Mouse (Mus musculus) midbrain, embryonic 12.5 days (tissue): ENCODE results near the gene Srgap1. TPM values are rescaled to one million over a fixed set of nuclear protein-coding genes. Genes with fewer than 3 reads are reported as not detected.

Experiments
- ATAC-seq: fragments of 200-750 bp; cut with Nextera tagmentation; 2 replicates; pipeline ENCODE4 v1.8.0; 2017; ENCODE audit warnings: low read depth, moderate TSS enrichment, moderate library complexity; ENCODE audit not compliant: low FRiP score
- H3K27ac ChIP-seq: fragments of 300-500 bp; sonication (generic); replicated peaks from 2 replicates; pipeline ENCODE4 v1.5.1; 2016; ENCODE audit warnings: mild to moderate bottlenecking
- H3K27me3 ChIP-seq: fragments of 300-500 bp; sonication (generic); 2 replicates; pipeline ENCODE4 v1.6.1; 2016; ENCODE audit warnings: mild to moderate bottlenecking
- H3K36me3 ChIP-seq: fragments of 300-500 bp; sonication (generic); 2 replicates; pipeline ENCODE4 v1.6.1; 2016
- H3K4me1 ChIP-seq: fragments of 300-500 bp; sonication (generic); 2 replicates; pipeline ENCODE4 v1.6.1; 2016
- H3K4me2 ChIP-seq: fragments of 300-500 bp; sonication (generic); replicated peaks from 2 replicates; pipeline ENCODE4 v1.6.1; 2016; ENCODE audit warnings: mild to moderate bottlenecking, moderate library complexity
- H3K4me3 ChIP-seq: fragments of 300-500 bp; sonication (generic); 2 replicates; pipeline ENCODE4 v1.5.1; 2016; ENCODE audit warnings: mild to moderate bottlenecking
- H3K9ac ChIP-seq: fragments of 300-500 bp; sonication (generic); replicated peaks from 2 replicates; pipeline ENCODE4 v1.6.1; 2016; ENCODE audit warnings: mild to moderate bottlenecking, moderate library complexity
- H3K9me3 ChIP-seq: fragments of 300-500 bp; sonication (generic); 2 replicates; pipeline ENCODE4 v1.6.1; 2016; ENCODE audit warnings: mild to moderate bottlenecking
- WGBS: fragments of 180-500 bp; shearing (Covaris S2); methylation state at CpG from one replicate; pipeline ENCODE4 v1.1.7; 2016; 5-methylcytosine and 5-hydroxymethylcytosine counted together
- polyA plus RNA-seq: library from polyadenylated mRNA; unstranded; fragments of >200 nt; fragmentation: Nextera tagmentation; extraction: Ambion mirVana; gene quantifications from 2 replicates; pipeline ENCODE4 v1.2.1, GENCODE M21; 2016

The Srgap1 gene
- polyA plus RNA-seq, 1 experiment from 2014 or later: 30.1 TPM

GRCm38 (mm10) chr10:121958741-121959140 is 88.4 kb downstream of the Srgap1 start:
- Histone ChIP-seq H3K27me3 (no peaks in the 10 kb centered on the region), H3K9me3 (no peaks in the 10 kb centered on the region), H3K27ac (no peak overlapping the region), H3K4me2 (no peak overlapping the region), H3K9ac (no peak overlapping the region), H3K4me3 (no peak overlapping the region), H3K4me1 (no peaks in the 10 kb centered on the region), H3K36me3 (no peaks in the 10 kb centered on the region)
- no peak for ATAC-seq
- 81% methylated on average over 8 of the region's 8 CpGs for WGBS

GRCm38 (mm10) chr10:121956505-121956904 is 90.6 kb downstream of the Srgap1 start:
- 74% methylated on average over 11 of the region's 11 CpGs for WGBS
- no peak for ATAC-seq
- H3K4me3 ChIP-seq: no peak overlapping the region
- no peaks in the 10 kb centered on the region for H3K9me3 ChIP-seq
- H3K4me2 ChIP-seq: no peak overlapping the region
- H3K27me3 ChIP-seq: no peaks in the 10 kb centered on the region
- no peaks in the 10 kb centered on the region for H3K4me1 ChIP-seq
- H3K36me3 ChIP-seq: no peaks in the 10 kb centered on the region
- no peak overlapping the region for H3K27ac ChIP-seq
- H3K9ac ChIP-seq: no peak overlapping the region

- H3K27ac ChIP-seq: no peak overlapping the region
- ATAC-seq: no peak
- 88% methylated on average over 4 of the region's 4 CpGs for WGBS
Observed at GRCm38 (mm10) chr10:121955730-121956129, 91.4 kb downstream of the Srgap1 start.

GRCm38 (mm10) chr10:121954877-121955276 is 92.2 kb downstream of the Srgap1 start:
- WGBS: 85% methylated on average over 6 of the region's 6 CpGs
- Histone ChIP-seq H3K36me3 (no peaks in the 10 kb centered on the region), H3K9ac (no peak overlapping the region), H3K9me3 (no peaks in the 10 kb centered on the region), H3K4me1 (no peaks in the 10 kb centered on the region), H3K4me2 (no peak overlapping the region), H3K27ac (no peak overlapping the region), H3K27me3 (no peaks in the 10 kb centered on the region), H3K4me3 (no peak overlapping the region)
- no peak for ATAC-seq

More at GRCm38 (mm10) chr10:121955730-121956129, 91.4 kb downstream of the Srgap1 start:
- H3K9me3 ChIP-seq: no peaks in the 10 kb centered on the region
- no peak overlapping the region for H3K9ac ChIP-seq
- H3K4me1 ChIP-seq: no peaks in the 10 kb centered on the region
- no peaks in the 10 kb centered on the region for H3K36me3 ChIP-seq
- no peaks in the 10 kb centered on the region for H3K27me3 ChIP-seq
- H3K4me3 ChIP-seq: no peak overlapping the region
- no peak overlapping the region for H3K4me2 ChIP-seq

GRCm38 (mm10) chr10:121953041-121953440 is 94.1 kb downstream of the Srgap1 start:
- no peak overlapping the region for H3K4me3 ChIP-seq
- H3K27me3 ChIP-seq: no peaks in the 10 kb centered on the region
- H3K4me2 ChIP-seq: no peak overlapping the region
- no peaks in the 10 kb centered on the region for H3K9me3 ChIP-seq
- no peaks in the 10 kb centered on the region for H3K4me1 ChIP-seq
- WGBS: 91% methylated on average over 5 of the region's 5 CpGs
- ATAC-seq: no peak
- H3K27ac ChIP-seq: no peak overlapping the region
- no peaks in the 10 kb centered on the region for H3K36me3 ChIP-seq
- H3K9ac ChIP-seq: no peak overlapping the region

- H3K4me1 ChIP-seq: no peaks in the 10 kb centered on the region
- H3K9me3 ChIP-seq: no peaks in the 10 kb centered on the region; the same call in 1 of the 2 replicates
- H3K27ac ChIP-seq: no peak overlapping the region
- ATAC-seq: no peak
- WGBS: 93% methylated on average over 8 of the region's 8 CpGs
- no peak overlapping the region for H3K9ac ChIP-seq
- H3K27me3 ChIP-seq: no peaks in the 10 kb centered on the region
- no peak overlapping the region for H3K4me3 ChIP-seq
- H3K4me2 ChIP-seq: no peak overlapping the region
- H3K36me3 ChIP-seq: no peaks in the 10 kb centered on the region
Observed at GRCm38 (mm10) chr10:121946173-121946572, 100.9 kb downstream of the Srgap1 start.

- no peak for ATAC-seq
- 93% methylated on average over 14 of the region's 14 CpGs for WGBS
- Histone ChIP-seq H3K9me3 (no peaks in the 10 kb centered on the region), H3K4me2 (no peak overlapping the region), H3K27me3 (no peaks in the 10 kb centered on the region), H3K4me3 (no peak overlapping the region), H3K9ac (no peak overlapping the region), H3K4me1 (no peaks in the 10 kb centered on the region), H3K36me3 (no peaks in the 10 kb centered on the region), H3K27ac (no peak overlapping the region)
Observed at GRCm38 (mm10) chr10:121931909-121932308, 115.2 kb downstream of the Srgap1 start.

- Histone ChIP-seq H3K9me3 (no peaks in the 10 kb centered on the region), H3K27ac (no peak overlapping the region), H3K4me3 (no peak overlapping the region), H3K27me3 (no peaks in the 10 kb centered on the region), H3K4me2 (no peak overlapping the region), H3K9ac (no peak overlapping the region), H3K4me1 (0 out of 2 replicates have a peak, but pooled peaks cover 3% of the 10 kb centered on the region), H3K36me3 (peaks cover 11% of the 10 kb centered on the region; the same call in 1 of the 2 replicates)
- WGBS: 94% methylated on average over 3 of the region's 3 CpGs
- ATAC-seq: no peak
Observed at GRCm38 (mm10) chr10:121926094-121926493, 121.0 kb downstream of the Srgap1 start.

- ATAC-seq: no peak
- no peak overlapping the region for H3K4me3 ChIP-seq
- H3K36me3 ChIP-seq: peaks cover 8% of the 10 kb centered on the region; the same call in 1 of the 2 replicates
- no peaks in the 10 kb centered on the region for H3K9me3 ChIP-seq
- no peak overlapping the region for H3K4me2 ChIP-seq
- H3K27me3 ChIP-seq: no peaks in the 10 kb centered on the region
- H3K4me1 ChIP-seq: peaks cover 5% of the 10 kb centered on the region; the same call in 1 of the 2 replicates
- 75% methylated on average over 8 of the region's 8 CpGs for WGBS
- no peak overlapping the region for H3K27ac ChIP-seq
- no peak overlapping the region for H3K9ac ChIP-seq
Observed at GRCm38 (mm10) chr10:121919016-121919415, 128.1 kb downstream of the Srgap1 start.

GRCm38 (mm10) chr10:121918579-121918978 is 128.5 kb downstream of the Srgap1 start:
- Histone ChIP-seq H3K9ac (no peak overlapping the region), H3K9me3 (no peaks in the 10 kb centered on the region), H3K4me1 (peaks cover 5% of the 10 kb centered on the region; the same call in 1 of the 2 replicates), H3K27ac (no peak overlapping the region), H3K36me3 (peaks cover 7% of the 10 kb centered on the region; the same call in 1 of the 2 replicates), H3K4me2 (no peak overlapping the region), H3K27me3 (no peaks in the 10 kb centered on the region), H3K4me3 (no peak overlapping the region)
- no peak for ATAC-seq
- WGBS: 88% methylated on average over 3 of the region's 3 CpGs

GRCm38 (mm10) chr10:121915530-121915929 is 131.6 kb downstream of the Srgap1 start:
- Histone ChIP-seq H3K4me2 (no peak overlapping the region), H3K27me3 (no peaks in the 10 kb centered on the region), H3K4me1 (peaks cover 5% of the 10 kb centered on the region; the same call in 1 of the 2 replicates), H3K36me3 (no peaks in the 10 kb centered on the region), H3K9ac (no peak overlapping the region), H3K9me3 (no peaks in the 10 kb centered on the region), H3K27ac (no peak overlapping the region), H3K4me3 (no peak overlapping the region)
- 86% methylated on average over 12 of the region's 12 CpGs for WGBS
- ATAC-seq: no peak

GRCm38 (mm10) chr10:121904137-121904536 is 143.0 kb downstream of the Srgap1 start:
- no peak overlapping the region for H3K9ac ChIP-seq
- no peak for ATAC-seq
- 0 out of 2 replicates have a peak, but pooled peaks cover 4% of the 10 kb centered on the region for H3K4me1 ChIP-seq
- WGBS: 58% methylated on average over 1 of the region's 1 CpGs
- H3K9me3 ChIP-seq: no peaks in the 10 kb centered on the region
- no peaks in the 10 kb centered on the region for H3K27me3 ChIP-seq
- no peak overlapping the region for H3K27ac ChIP-seq
- no peak overlapping the region for H3K4me3 ChIP-seq
- no peak overlapping the region for H3K4me2 ChIP-seq
- no peaks in the 10 kb centered on the region for H3K36me3 ChIP-seq

GRCm38 (mm10) chr10:121902651-121903050 is 144.5 kb downstream of the Srgap1 start:
- H3K4me2 ChIP-seq: no peak overlapping the region
- ATAC-seq: no peak
- no peak overlapping the region for H3K9ac ChIP-seq
- H3K27ac ChIP-seq: no peak overlapping the region
- no peaks in the 10 kb centered on the region for H3K27me3 ChIP-seq
- no peak overlapping the region for H3K4me3 ChIP-seq
- H3K4me1 ChIP-seq: peaks cover 8% of the 10 kb centered on the region; the same call in 1 of the 2 replicates
- H3K36me3 ChIP-seq: no peaks in the 10 kb centered on the region
- 89% methylated on average over 8 of the region's 8 CpGs for WGBS
- H3K9me3 ChIP-seq: no peaks in the 10 kb centered on the region
